Mouse (Mus musculus) activated CD4-positive, CD25-positive, alpha-beta regulatory T cell, adult 4 months (primary cell): ENCODE measurements around the gene Sart1. TPM values are rescaled to one million over a fixed set of nuclear protein-coding genes. Genes with fewer than 3 reads are reported as not detected.

Source experiments
- ATAC-seq: one replicate; pipeline ENCODE4 v1.8.0; 2017
- polyA plus RNA-seq, 2 experiments: library from polyadenylated mRNA; unstranded; fragments of 100-300 nt; shearing (Covaris generic); gene quantifications; one replicate each; pipeline ENCODE4 v1.2.1; 2017

Gene Sart1
- 10 to 100 TPM; 16.7 to 34.3 TPM for polyA plus RNA-seq

DNA sequence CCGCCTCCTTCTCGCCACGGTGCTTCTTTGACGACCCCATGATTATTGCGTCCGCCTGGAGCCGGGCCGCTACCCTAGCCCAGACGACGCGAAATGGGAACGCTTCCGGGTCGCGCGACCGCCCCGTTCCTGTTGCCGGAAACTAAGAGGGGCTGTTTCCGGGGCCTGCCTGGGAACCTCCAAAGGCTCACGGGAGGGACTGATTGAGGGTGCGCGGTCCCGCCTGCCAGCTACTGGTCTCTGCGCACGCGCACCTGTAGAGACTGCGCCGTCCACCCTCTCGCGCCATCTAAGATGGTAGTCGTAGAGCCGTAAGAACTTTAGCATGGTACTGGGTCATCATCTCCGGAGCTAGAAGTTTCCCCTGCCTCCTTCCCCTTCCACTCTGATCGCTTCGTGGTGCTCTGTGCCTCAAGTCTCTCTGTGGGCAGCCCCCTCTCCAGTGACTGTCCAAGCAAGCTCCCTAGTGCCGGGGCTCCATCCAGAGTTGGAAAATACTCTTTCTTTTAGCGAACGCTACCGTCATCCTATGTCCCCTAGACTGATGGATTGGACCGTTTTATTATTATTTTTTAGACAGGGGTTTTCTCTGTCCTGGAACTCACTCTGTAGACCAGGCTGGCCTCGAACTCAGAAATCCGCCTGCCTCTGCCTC lies at the start of gene Sart1:
Gene Sart1, minus strand, starts transcription at position 116 of the 655 bp plus-strand sequence.
- ATAC-seq = peak; percentile 72

DNA sequence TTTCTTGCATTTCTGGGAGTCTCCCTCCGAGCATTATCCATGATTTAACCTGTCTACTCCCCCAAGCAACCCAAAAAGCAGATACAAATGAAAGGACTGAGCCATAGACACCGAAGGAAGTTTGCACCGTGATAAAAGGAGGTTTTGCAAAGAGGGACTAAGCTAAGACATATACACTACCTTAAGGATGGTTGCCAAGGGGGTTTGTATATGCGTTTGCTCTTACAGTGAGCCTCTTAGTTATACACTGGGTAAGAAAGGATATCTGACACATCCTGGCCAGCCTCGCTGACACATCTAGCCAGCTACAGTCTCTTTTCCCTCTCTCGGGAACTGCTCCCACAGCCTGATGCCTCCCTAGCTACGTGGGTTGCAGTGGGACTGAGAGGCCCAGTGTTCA lies 45.4 kb upstream of the Sart1 start:
- no peak for ATAC-seq

DNA sequence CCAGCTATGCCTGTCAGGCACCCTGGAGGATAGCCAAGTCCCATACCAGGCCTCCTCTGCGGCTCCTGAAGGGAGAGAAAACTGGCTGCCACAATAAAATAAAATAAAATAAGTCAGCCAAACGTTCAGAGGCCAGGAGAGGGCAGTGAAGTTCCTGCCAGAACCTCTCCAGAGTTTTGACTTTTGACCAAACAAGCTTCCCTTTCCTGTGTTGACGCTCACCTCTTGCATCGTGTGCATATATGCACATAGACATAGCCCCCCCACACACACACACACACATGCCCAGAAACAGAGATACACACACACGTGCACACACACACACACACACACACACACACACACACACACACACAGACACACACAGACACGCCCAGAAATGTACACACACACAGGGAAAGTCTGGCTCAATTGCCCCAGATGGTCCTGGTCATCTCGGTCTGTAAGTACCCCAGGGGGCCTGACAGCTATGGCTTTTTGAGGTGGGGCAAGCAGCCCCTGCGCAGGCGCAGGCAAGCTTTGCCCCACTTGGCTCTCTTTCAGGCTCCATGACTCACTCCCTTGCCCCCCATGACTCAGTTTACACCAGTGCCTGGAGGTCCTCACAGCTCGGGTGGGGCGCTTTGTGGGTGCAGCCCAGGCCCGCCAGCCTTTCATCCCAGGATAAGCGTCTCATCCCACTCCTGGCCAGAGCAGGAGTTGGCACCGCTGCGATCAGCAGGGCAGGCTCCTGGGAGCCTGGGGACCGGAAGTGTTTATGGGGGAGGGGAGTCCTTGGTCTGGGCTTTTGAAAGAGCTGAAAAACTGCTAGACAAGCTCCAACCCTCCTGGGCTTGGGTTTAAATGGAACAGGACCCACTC lies 44.7 kb upstream of the Sart1 start:
- ATAC-seq = peak; percentile 57

DNA sequence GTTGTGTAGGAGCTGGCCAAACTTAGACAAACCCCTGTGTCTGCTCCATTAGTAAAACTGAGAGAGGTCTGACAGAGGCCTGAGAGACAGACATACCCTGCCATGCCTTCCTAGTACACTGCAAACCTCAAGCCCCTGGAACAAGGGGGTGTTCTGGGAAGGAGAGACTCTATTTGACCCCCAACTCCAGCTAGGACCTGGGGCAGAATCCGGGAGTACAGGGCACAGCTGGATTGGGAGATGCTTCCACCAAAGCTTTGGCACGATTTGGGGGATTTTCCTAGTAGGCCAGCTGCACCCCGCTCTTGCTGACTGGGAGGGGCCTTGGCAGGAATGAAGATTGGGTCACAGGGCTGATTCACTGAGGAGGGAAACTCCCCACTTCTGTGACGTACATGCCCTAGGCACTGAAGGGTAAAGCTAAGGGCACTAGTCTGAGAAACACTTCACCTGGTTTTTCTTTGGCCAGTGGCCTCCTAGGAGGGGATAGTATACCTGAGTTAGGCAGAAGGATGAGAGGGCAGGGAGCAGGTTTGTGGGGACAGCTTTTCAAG lies 43.5 kb upstream of the Sart1 start:
- no peak for ATAC-seq

DNA sequence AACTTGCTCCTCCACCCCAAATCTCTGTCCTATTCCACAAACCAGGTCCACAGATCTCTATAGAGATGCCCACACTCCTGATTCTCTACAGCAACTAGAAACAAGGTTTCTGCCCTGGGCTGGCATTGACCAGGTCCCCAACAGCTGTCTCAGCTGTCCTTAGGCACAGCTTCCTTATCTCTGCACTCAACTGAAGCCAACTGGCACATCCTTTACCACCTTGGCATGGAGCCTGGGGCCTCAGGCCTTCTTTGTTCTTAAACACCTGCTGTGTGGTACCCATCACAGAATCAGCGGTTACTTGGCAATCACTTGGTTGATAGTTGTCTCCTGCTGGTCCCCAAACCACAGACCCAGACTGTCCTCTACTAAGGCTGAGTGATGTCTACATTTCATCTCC lies 41.9 kb upstream of the Sart1 start:
- ATAC-seq = no peak

DNA sequence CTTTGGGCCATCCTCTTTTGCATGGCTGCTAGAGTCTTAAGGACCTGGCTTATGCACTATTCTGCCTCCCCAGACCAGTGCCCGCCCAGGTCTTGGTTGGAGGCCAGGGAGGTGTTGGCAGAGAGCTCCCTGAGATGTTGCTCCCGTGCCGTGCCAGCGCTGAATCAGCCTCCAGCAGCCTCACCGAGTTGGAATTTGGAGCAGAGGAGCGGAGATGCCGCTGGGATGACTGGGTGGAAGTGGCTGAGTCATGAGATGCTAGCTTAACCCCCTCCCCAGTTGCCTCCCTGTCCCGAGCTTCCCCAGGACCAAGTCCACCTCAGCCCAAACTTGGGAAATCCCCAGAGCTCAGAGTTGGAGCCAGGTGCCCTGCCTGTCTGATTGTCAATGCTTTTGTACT lies 41.3 kb upstream of the Sart1 start:
- ATAC-seq = no peak

DNA sequence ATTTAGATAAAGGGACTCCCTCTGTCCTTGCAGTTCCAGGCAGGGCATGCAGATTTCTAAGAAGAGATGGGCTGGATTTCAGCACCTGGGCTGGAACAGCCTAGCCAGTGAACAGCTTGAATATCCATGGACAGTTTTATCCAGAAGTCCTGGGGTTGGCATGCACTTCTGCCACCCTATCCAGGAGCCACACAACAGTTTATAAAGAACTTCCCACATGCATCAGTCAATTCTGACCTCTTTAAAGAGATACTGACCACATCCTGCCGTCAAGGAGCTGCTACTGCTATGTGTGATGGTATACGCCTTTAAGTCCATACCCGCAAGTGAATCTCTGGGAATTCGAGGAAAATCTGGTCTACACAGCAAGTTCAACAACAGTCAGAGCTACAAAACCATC lies 40.7 kb upstream of the Sart1 start:
- no peak for ATAC-seq

DNA sequence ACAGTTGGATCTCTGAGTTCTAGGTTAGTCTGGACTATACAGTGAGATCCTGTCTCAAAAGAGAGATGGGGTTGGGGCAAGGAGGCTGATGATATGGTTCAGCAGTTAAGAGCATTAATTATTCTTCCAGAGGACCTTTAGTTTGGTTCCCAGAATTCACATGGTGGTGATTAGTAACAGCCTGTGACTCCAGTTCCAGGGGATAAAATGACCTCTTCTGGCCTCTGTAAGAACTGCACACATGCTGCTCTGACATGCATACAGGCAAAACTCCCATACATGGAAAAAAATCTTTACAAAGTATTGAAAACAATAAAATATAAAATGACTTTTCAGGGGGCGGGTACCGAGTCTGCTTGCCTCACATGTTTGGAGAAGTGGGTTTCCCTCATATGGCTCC lies 39.6 kb upstream of the Sart1 start:
- ATAC-seq = no peak

DNA sequence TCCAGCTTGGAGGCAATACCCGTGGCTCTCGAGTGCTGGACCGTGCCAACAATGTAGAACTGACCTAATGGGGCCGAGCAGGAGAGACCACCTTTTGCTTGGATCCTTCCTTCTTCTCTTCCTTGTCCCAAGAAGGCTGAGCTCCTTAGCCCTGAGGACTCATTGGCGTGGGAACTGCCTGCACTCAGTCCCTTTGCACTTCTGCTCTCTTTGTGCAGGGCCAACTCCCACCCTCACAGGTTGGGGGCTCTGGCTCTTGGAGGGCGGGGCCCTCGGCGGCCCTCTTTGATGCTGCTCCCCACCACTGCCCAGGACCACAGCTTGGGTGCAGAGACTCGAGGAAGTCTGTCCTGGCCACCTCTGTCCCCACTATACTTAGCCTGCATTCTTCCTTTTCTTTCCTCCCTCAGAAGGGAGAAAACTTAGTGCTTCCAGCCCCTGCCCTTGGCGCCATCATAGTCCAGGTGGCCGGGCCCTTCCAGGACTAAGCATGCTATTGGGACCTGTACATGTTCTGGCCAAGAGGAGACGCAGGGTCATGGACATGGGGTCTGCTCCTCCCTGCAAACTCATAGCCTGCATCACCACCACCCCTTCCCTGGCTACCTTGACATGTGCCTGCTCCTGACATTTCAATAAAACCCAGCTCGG lies 38.3 kb upstream of the Sart1 start:
- no peak for ATAC-seq

DNA sequence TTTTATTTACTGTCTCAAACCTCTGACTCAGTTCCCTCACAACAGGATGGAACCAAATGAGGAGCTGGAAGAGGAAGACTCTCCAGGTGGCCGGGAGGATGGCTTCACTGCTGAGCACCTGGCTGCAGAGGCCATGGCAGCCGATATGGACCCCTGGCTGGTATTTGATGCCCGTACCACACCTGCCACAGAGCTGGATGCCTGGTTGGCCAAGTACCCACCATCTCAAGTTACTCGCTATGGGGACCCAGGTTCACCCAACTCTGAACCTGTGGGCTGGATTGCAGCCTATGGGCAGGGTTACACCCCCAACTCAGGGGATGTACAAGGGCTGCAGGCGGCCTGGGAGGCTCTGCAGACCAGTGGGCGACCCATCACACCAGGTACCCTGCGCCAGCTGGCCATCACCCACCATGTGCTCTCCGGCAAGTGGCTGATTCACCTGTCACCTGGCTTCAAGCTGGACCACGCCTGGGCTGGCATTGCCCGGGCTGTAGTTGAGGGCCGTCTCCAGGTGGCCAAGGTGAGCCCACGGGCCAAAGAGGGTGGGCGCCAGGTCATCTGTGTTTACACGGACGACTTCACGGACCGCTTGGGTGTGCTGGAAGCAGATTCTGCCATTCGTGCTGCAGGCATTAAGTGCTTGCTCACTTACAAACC lies 37.5 kb upstream of the Sart1 start:
- no peak for ATAC-seq

DNA sequence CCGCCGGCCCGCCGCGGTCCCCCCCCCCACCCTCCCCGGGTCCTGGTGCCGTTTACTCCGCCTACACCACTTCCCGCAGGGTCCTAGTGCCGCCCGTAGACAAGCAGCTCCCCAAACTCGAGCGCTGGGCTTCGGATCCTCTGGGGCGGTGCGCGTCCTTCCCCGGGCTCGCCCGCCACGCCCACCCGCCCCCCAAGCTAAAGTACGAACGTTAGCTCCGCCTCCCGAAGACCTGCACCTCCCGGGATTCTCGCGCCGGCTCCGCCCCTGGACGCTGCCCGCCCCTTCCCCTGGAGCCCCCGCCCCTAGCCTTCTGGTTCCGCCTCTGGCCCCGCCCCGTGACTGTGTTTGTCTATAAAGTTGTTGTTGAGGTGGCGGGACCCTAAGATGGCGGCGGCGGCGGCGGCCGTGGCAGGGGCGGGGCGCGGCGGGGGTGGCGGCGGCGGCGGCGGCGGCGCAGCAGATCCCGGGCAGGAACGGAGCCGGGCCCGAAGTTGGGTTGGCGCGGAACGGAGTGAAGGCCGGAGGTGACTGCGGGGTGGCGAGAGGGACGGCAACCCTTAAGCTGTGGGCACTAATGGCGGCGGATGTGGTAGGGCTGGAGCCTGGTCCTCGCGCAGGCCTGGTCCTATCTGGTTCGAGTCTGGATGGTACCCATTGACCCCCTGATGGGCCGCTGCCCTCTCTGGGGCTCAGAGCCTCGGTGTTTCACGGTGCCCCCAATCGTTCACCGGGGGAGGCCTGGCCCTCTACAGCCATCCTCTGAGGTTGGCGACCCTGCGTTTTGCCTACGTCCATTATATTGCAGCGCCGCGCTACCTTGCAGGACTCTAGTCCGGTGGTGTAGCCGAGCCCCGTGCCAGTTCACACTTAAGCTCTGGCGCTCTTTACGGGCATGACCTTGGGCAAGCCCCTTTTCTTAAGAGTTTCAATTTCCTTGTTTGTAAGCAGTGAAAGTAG lies 36.6 kb upstream of the Sart1 start, which contains the start of the genes Drap1 and AI837181:
Gene Drap1, minus strand, starts transcription at position 198 of the 960 bp plus-strand sequence.
Gene AI837181, plus strand, starts transcription at position 363 of the 960 bp plus-strand sequence.
- ATAC-seq = peak; percentile 67

DNA sequence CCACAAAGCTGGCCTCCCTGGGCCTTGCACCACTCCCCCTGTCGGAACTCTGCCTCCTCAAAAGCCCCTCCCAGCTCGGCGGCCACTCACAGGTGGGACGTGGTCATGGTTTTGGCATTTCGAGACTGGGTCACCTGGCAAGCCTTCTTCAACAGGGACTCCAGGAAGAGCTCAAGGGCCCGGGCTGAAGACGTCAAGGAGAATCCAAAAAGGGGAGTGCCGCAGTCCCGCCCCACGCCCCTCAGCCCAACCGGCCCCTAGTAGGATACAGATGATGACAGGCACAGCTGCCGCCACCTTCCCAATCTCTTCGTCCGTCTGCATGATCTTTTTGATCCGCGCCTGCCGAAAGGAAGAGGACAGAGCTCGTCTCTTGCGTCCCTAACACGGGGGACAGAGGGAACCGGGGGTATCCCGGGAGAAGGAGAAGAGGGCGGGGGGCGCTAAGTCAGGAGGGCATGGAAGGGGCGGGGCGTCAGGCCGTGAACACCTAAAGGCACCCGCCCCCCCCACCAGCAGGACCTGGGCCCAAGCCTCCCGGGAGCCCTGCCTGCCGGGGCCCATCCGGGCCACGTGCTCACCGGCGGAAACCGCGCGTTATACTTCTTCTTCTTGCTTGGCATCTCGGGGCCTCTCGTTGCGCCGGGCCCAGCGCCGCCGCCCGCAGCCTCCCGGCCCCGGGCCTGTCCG lies 35.7 kb upstream of the Sart1 start:
- peak; percentile 37 for ATAC-seq

DNA sequence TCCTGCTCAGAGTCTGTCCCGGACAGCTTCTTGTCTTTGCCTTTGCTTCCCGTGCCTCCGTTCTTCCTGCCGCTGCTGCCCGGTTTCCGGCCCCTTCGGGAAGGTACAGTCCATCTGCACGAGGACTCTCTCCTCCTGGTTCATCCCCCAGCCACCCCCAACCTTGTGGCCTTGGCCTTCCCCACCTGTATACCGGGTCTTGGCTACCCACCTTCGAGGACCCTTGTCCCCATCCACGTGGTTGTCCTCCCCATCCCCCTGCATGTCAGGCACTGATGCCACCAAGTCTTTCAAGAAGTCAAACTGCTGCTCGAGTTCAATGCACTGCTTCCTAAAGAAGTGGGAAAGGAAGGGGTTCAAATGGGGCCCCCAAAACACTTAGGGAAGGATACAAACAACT lies 35.1 kb upstream of the Sart1 start:
- ATAC-seq = no peak

DNA sequence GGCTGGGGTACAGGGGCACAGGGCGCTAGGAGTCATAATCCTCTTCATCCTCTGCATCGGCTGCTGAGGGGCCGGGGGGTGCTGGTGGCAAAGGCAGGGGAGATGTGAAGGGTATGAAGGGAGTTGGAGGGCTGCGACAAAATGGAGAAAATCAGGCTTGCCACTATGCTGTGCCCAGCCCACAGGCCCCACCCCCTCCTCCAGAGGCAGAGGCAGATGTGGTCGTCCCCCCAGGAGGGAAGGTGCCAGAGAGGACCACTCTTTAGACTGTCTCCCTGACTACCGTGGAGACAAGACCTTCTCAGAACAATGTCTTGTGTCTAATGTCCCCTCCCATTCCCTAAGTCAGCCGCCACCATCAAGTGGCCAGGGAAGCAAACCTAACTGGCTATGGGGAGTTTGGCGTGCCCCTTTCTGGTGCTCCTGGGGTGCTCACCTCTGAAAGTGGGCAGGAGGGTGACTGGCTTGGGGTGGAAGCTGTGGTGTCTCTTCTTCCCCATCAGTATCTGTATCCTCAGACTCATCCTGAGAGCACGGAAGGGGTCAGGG lies 34.5 kb upstream of the Sart1 start:
- ATAC-seq = no peak

DNA sequence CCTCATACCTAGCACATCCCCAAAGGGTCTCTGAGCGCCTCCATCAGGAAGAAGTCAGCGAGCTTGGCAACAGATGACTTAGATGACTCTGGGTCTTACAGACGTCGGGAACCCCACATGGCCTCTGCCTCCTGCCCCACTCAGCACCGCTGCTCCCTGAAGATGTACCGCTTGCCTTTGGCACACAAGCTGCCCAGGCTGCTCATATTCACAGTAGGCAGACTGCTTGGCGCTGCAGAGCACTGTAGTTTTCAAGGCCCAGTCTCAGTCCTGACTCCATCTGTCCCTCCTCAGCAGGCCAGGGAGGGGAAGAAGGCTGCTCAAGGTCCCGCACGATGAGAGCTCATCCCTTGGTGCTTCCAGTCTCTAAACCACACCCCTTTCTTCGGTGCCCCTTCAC lies 33.8 kb upstream of the Sart1 start:
- ATAC-seq = no peak

DNA sequence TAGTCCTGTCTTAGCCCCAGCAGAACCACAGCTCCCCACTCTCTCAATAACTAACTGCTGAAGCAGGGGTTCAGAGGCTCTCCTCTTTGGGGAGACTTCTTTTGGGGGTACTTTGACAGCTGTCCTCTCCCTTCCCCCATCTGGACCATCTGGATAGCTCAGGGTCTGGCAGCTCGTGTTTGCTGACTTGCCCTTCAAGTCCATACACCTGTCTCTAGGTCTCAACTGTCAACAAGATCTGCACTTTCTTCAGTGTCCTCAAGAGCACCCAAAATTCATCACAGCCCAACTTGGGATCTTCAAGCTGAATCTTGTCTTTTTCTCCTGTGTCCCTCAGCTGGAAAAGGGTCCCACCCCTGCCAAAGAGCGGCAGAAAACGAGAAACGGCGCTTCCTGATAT lies 33.3 kb upstream of the Sart1 start:
- ATAC-seq = no peak

DNA sequence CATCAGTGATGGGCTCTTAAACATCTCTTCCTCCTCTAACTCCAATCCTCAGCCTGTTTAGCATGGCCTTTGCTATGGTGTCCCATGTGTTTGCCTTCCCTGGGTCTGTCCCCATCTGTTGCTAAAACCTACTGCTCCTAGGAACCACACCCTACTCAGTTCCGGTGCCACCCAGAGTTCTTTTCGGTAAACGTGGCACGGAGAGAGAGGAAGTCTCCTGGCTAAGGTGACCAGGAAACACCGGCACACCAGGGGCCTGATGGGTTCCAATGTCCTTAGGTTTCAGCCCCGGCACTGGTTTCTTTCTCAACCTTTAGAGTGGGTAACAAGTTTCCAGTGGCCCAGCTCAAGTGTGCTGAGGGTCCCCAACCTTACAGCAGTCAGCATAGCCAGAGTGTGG lies 32.1 kb upstream of the Sart1 start:
- no peak for ATAC-seq

DNA sequence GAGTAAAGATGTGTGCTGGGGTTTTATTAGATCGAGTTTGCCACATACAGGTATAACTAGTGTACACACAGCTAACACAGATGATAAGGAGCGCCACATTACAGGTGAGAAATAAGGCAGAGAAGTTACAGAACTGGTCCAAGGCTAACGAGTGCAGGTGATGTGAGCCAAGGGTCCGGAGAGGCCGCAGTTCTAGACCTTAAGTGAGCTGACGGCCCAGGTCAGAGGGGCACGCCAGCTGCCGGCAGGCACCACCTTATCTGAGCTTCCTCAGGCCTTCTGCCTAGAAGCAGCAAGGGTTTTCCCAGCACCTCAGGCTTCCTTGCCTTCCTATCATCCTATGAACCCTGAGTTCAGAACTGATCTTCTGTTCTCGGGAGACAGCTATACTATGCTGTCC lies 31.1 kb upstream of the Sart1 start:
- no peak for ATAC-seq

DNA sequence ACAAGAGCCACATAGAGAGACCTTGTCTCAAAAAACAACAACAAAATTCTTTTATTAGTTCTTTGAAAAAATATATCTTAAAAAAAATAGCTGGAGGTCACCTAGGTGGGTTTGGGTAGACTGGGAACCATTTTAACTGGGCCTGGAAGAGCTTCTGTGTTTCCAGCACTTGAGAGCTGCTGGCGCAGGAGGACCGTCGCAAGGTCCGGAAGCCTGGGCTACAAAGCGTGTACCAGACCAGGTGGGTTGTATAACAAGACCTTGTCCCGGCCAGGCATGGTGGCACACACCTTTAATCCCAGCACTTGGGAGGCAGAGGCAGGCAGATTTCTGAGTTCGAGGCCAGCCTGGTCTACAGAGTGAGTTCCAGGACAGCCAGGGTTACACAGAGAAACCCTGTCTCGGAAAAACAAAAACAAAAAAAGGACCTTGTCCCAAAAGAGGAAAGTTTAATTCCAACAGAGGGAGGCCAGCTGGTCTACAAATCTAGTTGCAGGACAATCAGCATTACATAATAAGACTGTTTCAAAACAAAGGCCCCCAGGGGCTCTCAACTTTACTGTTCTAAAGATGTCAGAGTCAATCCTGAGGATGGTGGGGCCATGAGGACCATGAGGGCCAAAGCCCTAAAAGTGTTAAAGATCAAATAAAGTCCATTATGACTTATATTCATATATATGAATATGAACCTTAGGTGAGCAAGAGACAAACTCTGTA lies 30.4 kb upstream of the Sart1 start:
- ATAC-seq = no peak

DNA sequence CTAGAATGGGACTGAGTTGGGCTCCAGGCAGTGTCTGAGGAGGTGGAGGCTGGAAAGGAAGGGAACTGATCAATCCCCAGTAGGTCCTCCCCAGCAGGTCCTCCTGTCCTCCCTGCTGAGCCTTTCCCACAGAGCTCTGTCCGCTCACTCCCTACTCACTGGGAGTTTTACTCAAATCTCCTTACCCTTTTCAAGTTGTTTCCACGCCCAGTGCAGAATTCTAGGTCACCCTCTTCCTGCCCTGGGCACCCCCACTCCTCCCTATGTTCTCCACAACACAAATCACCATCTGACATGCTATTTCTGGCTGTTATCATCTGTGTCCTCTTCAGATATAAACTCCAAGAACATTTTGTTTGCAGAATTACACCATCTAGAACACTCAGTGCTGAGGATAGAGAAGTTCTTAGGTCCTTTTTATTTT lies 26.0 kb upstream of the Sart1 start:
- ATAC-seq = no peak
